11 mouse cellular contexts compared by ENCODE assay signal in the genomic region with DNA sequence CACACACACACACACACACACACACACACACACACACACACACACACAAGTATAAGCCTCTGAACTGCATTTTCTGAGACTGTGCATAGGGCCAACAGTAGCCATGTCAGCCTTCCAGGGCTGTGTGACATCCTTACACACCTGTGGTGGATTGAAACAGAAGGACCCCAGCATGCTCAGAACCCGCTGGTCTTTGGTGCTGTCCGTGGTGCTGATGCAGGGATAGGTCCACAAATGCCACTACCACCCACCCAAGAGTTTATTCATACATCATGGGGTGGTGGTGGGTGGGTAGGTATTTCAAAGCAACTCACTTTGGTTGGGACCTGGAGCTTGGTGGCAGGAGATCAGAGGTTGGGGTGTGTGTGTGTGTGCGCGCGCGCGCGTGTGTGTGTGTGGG. TPM values are rescaled to one million over a fixed set of nuclear protein-coding genes. Genes with fewer than 3 reads are reported as not detected.
DNase-seq lines count a peak whose midpoint lies in the region; ATAC-seq and TF ChIP-seq lines count a peak whose summit lies in the region.
"Had no signal": no experiment of that assay in that cellular context is flagged by ENCODE, and none has a peak within 500 bp of the region (broad histone marks: within the 10 kb centered on the region; RNA-seq: fewer than 3 reads in every experiment).

No protein-coding gene starts in this region.

- no peak overlapping the region for H3K27ac ChIP-seq in kidney, adult 2 months (ENCODE audit: insufficient read depth, low read depth, low read length)
- no peak overlapping the region for H3K27ac ChIP-seq in MEL (ENCODE audit: control insufficient read depth, low read depth, low read length)
- no peak overlapping the region for H3K27ac ChIP-seq in limb, embryonic 10.5 days
- no peak overlapping the region for H3K27ac ChIP-seq in layer of hippocampus, adult 2 months
- no peak overlapping the region for H3K27ac ChIP-seq in forebrain, embryonic 13.5 days
- H3K27ac ChIP-seq: heart, embryonic 15.5 days; limb, embryonic 12.5 days; stomach, embryonic 15.5 days had no signal

- no peak for ATAC-seq in forebrain, embryonic 13.5 days

- no peak overlapping the region for H3K4me3 ChIP-seq in kidney, adult 2 months (ENCODE audit: insufficient read depth, low read depth, low read length)
- no peak overlapping the region for H3K4me3 ChIP-seq in MEL (ENCODE audit: control insufficient read depth in 1 of 2, insufficient read depth in 1 of 2, low read depth in 2 of 2, low read length in 2 of 2)
- no peak overlapping the region for H3K4me3 ChIP-seq in limb, embryonic 10.5 days
- no peak overlapping the region for H3K4me3 ChIP-seq in layer of hippocampus, adult 2 months
- H3K4me3 ChIP-seq in forebrain, embryonic 13.5 days, result no peak overlapping the region
- H3K4me3 ChIP-seq: heart, embryonic 15.5 days; limb, embryonic 12.5 days; stomach, embryonic 15.5 days had no signal

- WGBS in kidney, adult 2 months, result 2% methylated on average over 8 of the region's 8 CpGs
- 2% methylated on average over 8 of the region's 8 CpGs for WGBS in limb, embryonic 10.5 days
- 3% methylated on average over 8 of the region's 8 CpGs for WGBS in forebrain, embryonic 13.5 days

- H3K36me3 ChIP-seq in kidney, adult 2 months (ENCODE audit: control insufficient read depth, insufficient read depth, low read length), result no peaks in the 10 kb centered on the region
- no peaks in the 10 kb centered on the region for H3K36me3 ChIP-seq in MEL (ENCODE audit: control insufficient read depth in 1 of 2, insufficient read depth in 2 of 2, low read length in 2 of 2)
- no peaks in the 10 kb centered on the region for H3K36me3 ChIP-seq in limb, embryonic 10.5 days
- H3K36me3 ChIP-seq in forebrain, embryonic 13.5 days (ENCODE audit: poor library complexity, severe bottlenecking), result no peaks in the 10 kb centered on the region
- H3K36me3 ChIP-seq: heart, embryonic 15.5 days; limb, embryonic 12.5 days; stomach, embryonic 15.5 days had no signal

- no peak overlapping the region for H3K4me2 ChIP-seq in forebrain, embryonic 13.5 days
- H3K4me2 ChIP-seq: heart, embryonic 15.5 days; limb, embryonic 12.5 days; stomach, embryonic 15.5 days had no signal

- TF ChIP-seq CTCF in kidney, adult 2 months (conservative IDR thresholded peaks at IDR 0.05; ENCODE audit: insufficient read depth, insufficient read length, low read depth, low read length), result no peak
- TF ChIP-seq CTCF in MEL (IDR thresholded peaks at IDR 0.05 in 2 of 3, conservative IDR thresholded peaks at IDR 0.05 in 1 of 3; ENCODE audit: control insufficient read depth in 1 of 3, insufficient read depth in 1 of 3, low read depth in 2 of 3, low read length in 3 of 3, poor library complexity in 1 of 3, severe bottlenecking in 1 of 3), result no peak
- TF ChIP-seq CTCF in layer of hippocampus, adult 2 months (conservative IDR thresholded peaks at IDR 0.05), result no peak

- TF ChIP-seq EP300 in MEL (IDR thresholded peaks at IDR 0.05; ENCODE audit: low read depth in 1 of 2, low read length in 2 of 2), result no peak

- H3K4me1 ChIP-seq in kidney, adult 2 months (ENCODE audit: control insufficient read depth, insufficient read depth, low read length), result no peaks in the 10 kb centered on the region
- no peaks in the 10 kb centered on the region for H3K4me1 ChIP-seq in MEL (ENCODE audit: control insufficient read depth in 1 of 2, insufficient read depth in 2 of 2, low read length in 2 of 2)
- H3K4me1 ChIP-seq in limb, embryonic 10.5 days, result 0 out of 2 replicates have a peak, but pooled peaks cover 7% of the 10 kb centered on the region
- peaks cover 16% of the 10 kb centered on the region for H3K4me1 ChIP-seq in forebrain, embryonic 13.5 days
- H3K4me1 ChIP-seq: stomach, embryonic 15.5 days had no signal

- TF ChIP-seq RAD21 in MEL (IDR thresholded peaks at IDR 0.05; ENCODE audit: low read depth, low read length), result no peak

- TF ChIP-seq POLR2A in kidney, adult 2 months (IDR thresholded peaks at IDR 0.05; ENCODE audit: low read depth, low read length), result no peak
- TF ChIP-seq POLR2A in MEL (IDR thresholded peaks at IDR 0.05; ENCODE audit: control insufficient read depth in 1 of 2, insufficient read depth in 1 of 2, low read depth in 1 of 2, low read length in 2 of 2, poor library complexity in 1 of 2), result no peak

- no peak overlapping the region for H3K9ac ChIP-seq in MEL (ENCODE audit: control insufficient read depth, low read depth, low read length, poor library complexity, severe bottlenecking)
- no peak overlapping the region for H3K9ac ChIP-seq in forebrain, embryonic 13.5 days
- H3K9ac ChIP-seq: heart, embryonic 15.5 days; limb, embryonic 12.5 days; stomach, embryonic 15.5 days had no signal

- no peaks in the 10 kb centered on the region for H3K9me3 ChIP-seq in MEL (replicated peaks; ENCODE audit: insufficient read depth, low read length)
- no peaks in the 10 kb centered on the region for H3K9me3 ChIP-seq in limb, embryonic 10.5 days (replicated peaks)
- no peaks in the 10 kb centered on the region for H3K9me3 ChIP-seq in forebrain, embryonic 13.5 days (replicated peaks)
- H3K9me3 ChIP-seq: heart, embryonic 15.5 days; limb, embryonic 12.5 days; stomach, embryonic 15.5 days had no signal

- no peaks in the 10 kb centered on the region; the same call in 1 of the 2 replicates for H3K27me3 ChIP-seq in kidney, adult 2 months (replicated peaks; ENCODE audit: control insufficient read depth, insufficient read depth, low read length)
- H3K27me3 ChIP-seq in MEL (ENCODE audit: control insufficient read depth in 1 of 2, insufficient read depth in 2 of 2, low read length in 2 of 2), result no peaks in the 10 kb centered on the region
- H3K27me3 ChIP-seq in limb, embryonic 10.5 days (ENCODE audit: low read depth, poor library complexity, severe bottlenecking), result peaks cover 99% of the 10 kb centered on the region
- H3K27me3 ChIP-seq in forebrain, embryonic 13.5 days, result peaks cover 95% of the 10 kb centered on the region

- H3K79me2 ChIP-seq in MEL (ENCODE audit: control insufficient read depth, insufficient read depth, low read length, poor library complexity), result no peaks in the 10 kb centered on the region

- peak; percentile 79 for DNase-seq in kidney, postnatal 10 days
- no peak for DNase-seq in kidney, adult 2 months
- peak; percentile 45 for DNase-seq in A20 (ENCODE audit: low read depth, low spot score)
- peak; percentile 62 for DNase-seq in MEL (ENCODE audit: low read depth, low spot score)
- peak; percentile 82 for DNase-seq in limb, embryonic 10.5 days (ENCODE audit: low spot score)
- DNase-seq in cerebellum, adult 9-10 months, result no peak
- no peak for DNase-seq in layer of hippocampus, adult 2 months (ENCODE audit: low spot score in 2 of 2)

TF ChIP-seq in MEL, 35 proteins besides CTCF, POLR2A, EP300 and RAD21 (continues in another document):
- TF ChIP-seq CHD2 (IDR thresholded peaks at IDR 0.05; ENCODE audit: low read length) (no peak), ZKSCAN1 (IDR thresholded peaks at IDR 0.05; ENCODE audit: low read depth, low read length) (no peak), KAT2A (conservative IDR thresholded peaks at IDR 0.05; ENCODE audit: low read depth, low read length) (no peak), MAZ (IDR thresholded peaks at IDR 0.05; ENCODE audit: low read depth, low read length) (no peak), USF2 (IDR thresholded peaks at IDR 0.05; ENCODE audit: borderline replicate concordance in 1 of 2, insufficient read depth in 1 of 2, low read depth in 1 of 2, low read length in 2 of 2) (no peak), TBP (IDR thresholded peaks at IDR 0.05; ENCODE audit: low read depth, low read length) (no peak)

RNA-seq across cellular contexts. Expression of gene Cryba2, which starts 1.4 kb away (rescaled TPM):
- not detected in 2 replicates for polyA plus RNA-seq in kidney, adult 2 months (2012; rRNA removed)
- not detected in 2 replicates for total RNA-seq in MEL (2012; rRNA removed)
- polyA plus RNA-seq in MEL (2012; ENCODE audit: insufficient read depth in 1 of 2, insufficient read length in 2 of 2, low read depth in 1 of 2, low replicate concordance in 2 of 2, missing spikeins in 1 of 2), result not detected
- not detected in 2 replicates for polyA plus RNA-seq in limb, embryonic 10.5 days (2016; fragmentation: Nextera tagmentation; extraction: Ambion mirVana)
- not detected for total RNA-seq in layer of hippocampus, adult 2 months (2021)
- polyA plus RNA-seq in forebrain, embryonic 13.5 days (2015; fragmentation: Nextera tagmentation; extraction: Ambion mirVana), result not detected in 2 replicates
- polyA plus RNA-seq: heart, embryonic 15.5 days; limb, embryonic 12.5 days had no signal

RNA-seq across cellular contexts. Expression of gene Fev, which starts 6.3 kb away (rescaled TPM):
- not detected in 2 replicates for polyA plus RNA-seq in kidney, adult 2 months (2012; rRNA removed)
- total RNA-seq in MEL (2012; rRNA removed), result not detected in 2 replicates
- polyA plus RNA-seq in MEL (2012; ENCODE audit: insufficient read depth in 1 of 2, insufficient read length in 2 of 2, low read depth in 1 of 2, low replicate concordance in 2 of 2, missing spikeins in 1 of 2), result not detected
- not detected in 2 replicates for polyA plus RNA-seq in limb, embryonic 10.5 days (2016; fragmentation: Nextera tagmentation; extraction: Ambion mirVana)
- total RNA-seq in layer of hippocampus, adult 2 months (2021), result not detected
- polyA plus RNA-seq in forebrain, embryonic 13.5 days (2015; fragmentation: Nextera tagmentation; extraction: Ambion mirVana), result not detected in 2 replicates

RNA-seq across cellular contexts. Expression of gene Cdk5r2, which starts 36.8 kb away (rescaled TPM):
- 0.14 and 0.31 TPM in 2 replicates for polyA plus RNA-seq in kidney, adult 2 months (2012; rRNA removed)
- not detected in 2 replicates for total RNA-seq in MEL (2012; rRNA removed)
- polyA plus RNA-seq in MEL (2012; ENCODE audit: insufficient read depth in 1 of 2, insufficient read length in 2 of 2, low read depth in 1 of 2, low replicate concordance in 2 of 2, missing spikeins in 1 of 2), result not detected
- polyA plus RNA-seq in limb, embryonic 10.5 days (2016; fragmentation: Nextera tagmentation; extraction: Ambion mirVana), result not detected in 2 replicates
- 100 to 1,000 TPM; 193 to 196 TPM for total RNA-seq in layer of hippocampus, adult 2 months (2021)
- 0.76 and 1.3 TPM in 2 replicates for polyA plus RNA-seq in forebrain, embryonic 13.5 days (2015; fragmentation: Nextera tagmentation; extraction: Ambion mirVana)
- polyA plus RNA-seq: heart, embryonic 15.5 days; limb, embryonic 12.5 days had no signal

RNA-seq across cellular contexts. Expression of gene Cfap65, which starts 43.9 kb away (rescaled TPM):
- polyA plus RNA-seq in kidney, adult 2 months (2012; rRNA removed), result 1.6 and 2.4 TPM in 2 replicates
- not detected in 2 replicates for total RNA-seq in MEL (2012; rRNA removed)
- polyA plus RNA-seq in MEL (2012; ENCODE audit: insufficient read depth in 1 of 2, insufficient read length in 2 of 2, low read depth in 1 of 2, low replicate concordance in 2 of 2, missing spikeins in 1 of 2), result not detected
- not detected in 2 replicates for polyA plus RNA-seq in limb, embryonic 10.5 days (2016; fragmentation: Nextera tagmentation; extraction: Ambion mirVana)
- total RNA-seq in layer of hippocampus, adult 2 months (2021), result 1 to 10 TPM; 2.4 to 2.7 TPM
- polyA plus RNA-seq in forebrain, embryonic 13.5 days (2015; fragmentation: Nextera tagmentation; extraction: Ambion mirVana), result 0.56 and 0.57 TPM in 2 replicates
- polyA plus RNA-seq: heart, embryonic 15.5 days; limb, embryonic 12.5 days had no signal

RNA-seq across cellular contexts. Expression of gene Ihh, which starts 60.0 kb away (rescaled TPM):
- 30.3 and 43.5 TPM in 2 replicates for polyA plus RNA-seq in kidney, adult 2 months (2012; rRNA removed)
- total RNA-seq in MEL (2012; rRNA removed), result 0.04 TPM in 1 of 2 replicates, not detected in the other
- under 1 TPM in 1 of 2 experiments, not detected in 1; 0.07 TPM for polyA plus RNA-seq in MEL (2012; ENCODE audit: insufficient read depth in 1 of 2, insufficient read length in 2 of 2, low read depth in 1 of 2, low replicate concordance in 2 of 2, missing spikeins in 1 of 2)
- 0.08 and 0.11 TPM in 2 replicates for polyA plus RNA-seq in limb, embryonic 10.5 days (2016; fragmentation: Nextera tagmentation; extraction: Ambion mirVana)
- under 1 TPM; 0.23 to 0.27 TPM for total RNA-seq in layer of hippocampus, adult 2 months (2021)
- 0.20 and 0.21 TPM in 2 replicates for polyA plus RNA-seq in forebrain, embryonic 13.5 days (2015; fragmentation: Nextera tagmentation; extraction: Ambion mirVana)

Comparison
In these comparisons a context has a peak if more than half of its experiments do, and no peak if none do; other contexts are left out.
1. DNase-seq: peak in kidney, postnatal 10 days (single experiment), A20 (single experiment), MEL (single experiment) and limb, embryonic 10.5 days (single experiment); none in kidney, adult 2 months (single experiment), cerebellum, adult 9-10 months (single experiment) and layer of hippocampus, adult 2 months (0 of 2).